Mouse (Mus musculus): ENCODE measurements around the gene Rab40b. TPM values are rescaled to one million over a fixed set of nuclear protein-coding genes. Genes with fewer than 3 reads are reported as not detected.
"Not testable (repeated sequence)": the region's sequence is repeated elsewhere in the genome, so short reads cannot be mapped to it uniquely, and the experiment has no call there.

The Rab40b gene
- polyA plus RNA-seq, 1 experiment from 2014 or later, result 3.0 TPM

DNA sequence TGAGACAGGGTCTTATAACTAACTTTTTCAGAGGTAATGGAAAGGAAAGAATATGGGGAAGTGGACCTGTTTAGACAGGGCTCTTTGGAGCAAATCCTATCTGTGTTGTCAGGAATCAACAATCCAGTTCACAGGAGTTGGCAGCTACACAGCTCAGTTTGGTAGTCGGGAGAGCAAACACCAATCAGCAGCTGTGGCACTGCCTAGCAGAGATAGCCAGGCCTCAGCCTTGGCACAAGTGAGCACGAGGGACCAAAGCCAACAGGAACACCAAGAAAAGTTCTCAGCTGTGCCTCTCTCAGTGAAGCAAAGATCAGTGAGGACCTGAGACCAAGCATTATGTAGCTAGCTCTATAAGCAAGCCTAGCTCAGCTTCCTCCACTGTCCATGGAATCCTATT, 41.0 kb downstream of the Rab40b start:
- no peaks in the 10 kb centered on the region for H3K4me1 ChIP-seq (ENCODE audit: insufficient read depth)
- H3K27ac ChIP-seq (ENCODE audit: low read depth), result no peak overlapping the region
- H3K9me3 ChIP-seq (ENCODE audit: low read depth, low read length), result no peaks in the 10 kb centered on the region
- no peak overlapping the region for H3K4me3 ChIP-seq (ENCODE audit: low read depth, low read length)
- H3K9ac ChIP-seq, result no peak overlapping the region
- H3K36me3 ChIP-seq (ENCODE audit: insufficient read depth), result peaks cover 28% of the 10 kb centered on the region
- 92% methylated on average over 2 of the region's 2 CpGs for WGBS
- no peak for DNase-seq
- TF ChIP-seq CTCF (IDR thresholded peaks at IDR 0.05; ENCODE audit: low read depth), result no peak
- H3K4me2 ChIP-seq, result no peak overlapping the region
- H3K27me3 ChIP-seq (ENCODE audit: insufficient read depth, low read length), result no peaks in the 10 kb centered on the region
- no peak for ATAC-seq (ENCODE audit: insufficient read depth)

DNA sequence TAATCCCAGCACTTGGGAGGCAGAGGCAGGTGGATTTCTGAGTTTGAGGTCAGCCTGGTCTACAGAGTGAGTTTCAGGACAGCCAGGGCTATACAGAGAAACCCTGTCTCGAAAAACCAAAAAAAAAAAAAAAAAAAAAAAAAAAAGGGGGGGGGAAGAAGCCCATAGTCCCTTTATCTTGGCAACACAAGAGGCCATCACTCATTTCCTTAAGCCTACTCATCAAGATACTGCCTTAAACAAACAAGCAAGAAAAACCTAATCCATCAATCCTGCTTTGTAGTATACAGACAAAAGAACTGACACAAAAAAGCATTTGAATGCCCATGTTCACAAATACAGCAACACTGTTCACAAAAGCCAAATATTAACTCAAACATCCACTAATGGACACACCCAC, 45.6 kb downstream of the Rab40b start:
- H3K27ac ChIP-seq (ENCODE audit: low read depth); H3K4me1 ChIP-seq (ENCODE audit: insufficient read depth); DNase-seq; ATAC-seq (ENCODE audit: insufficient read depth); H3K4me2 ChIP-seq; H3K9me3 ChIP-seq (ENCODE audit: low read depth, low read length); H3K4me3 ChIP-seq (ENCODE audit: low read depth, low read length); H3K9ac ChIP-seq; H3K27me3 ChIP-seq (ENCODE audit: insufficient read depth, low read length): not testable (repeated sequence)
- no CpG with 5 or more reads among the region's 1 CpGs for WGBS
- peaks cover 34% of the 10 kb centered on the region for H3K36me3 ChIP-seq (ENCODE audit: insufficient read depth)

DNA sequence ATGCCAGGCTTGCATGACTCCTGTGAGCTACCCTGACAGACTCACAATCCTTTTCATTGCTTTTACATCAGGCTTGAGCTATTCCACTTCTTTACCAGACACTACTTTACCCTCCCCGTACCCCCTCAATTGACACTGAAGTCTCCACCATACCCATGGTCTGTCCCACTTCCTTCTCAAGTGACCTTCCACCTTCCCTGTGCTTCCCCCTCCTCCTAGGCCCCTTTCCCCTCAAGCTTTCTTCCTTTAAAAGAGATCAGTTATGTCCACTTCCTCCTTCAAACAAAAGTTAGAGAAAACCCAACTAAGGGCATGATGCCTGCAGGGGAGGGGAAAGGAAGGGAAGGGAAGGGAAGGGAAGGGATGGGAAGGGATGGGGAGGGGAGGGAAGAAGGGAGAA, 47.8 kb downstream of the Rab40b start:
- 86% methylated on average over 1 of the region's 1 CpGs for WGBS
- DNase-seq, result no peak
- no peaks in the 10 kb centered on the region for H3K27me3 ChIP-seq (ENCODE audit: insufficient read depth, low read length)
- no peak overlapping the region for H3K4me2 ChIP-seq
- no peaks in the 10 kb centered on the region for H3K9me3 ChIP-seq (ENCODE audit: low read depth, low read length)
- no peak overlapping the region for H3K27ac ChIP-seq (ENCODE audit: low read depth)
- no peaks in the 10 kb centered on the region for H3K4me1 ChIP-seq (ENCODE audit: insufficient read depth)
- H3K4me3 ChIP-seq (ENCODE audit: low read depth, low read length), result no peak overlapping the region
- H3K9ac ChIP-seq, result no peak overlapping the region
- no peak for TF ChIP-seq CTCF (IDR thresholded peaks at IDR 0.05; ENCODE audit: low read depth)
- no peak for ATAC-seq (ENCODE audit: insufficient read depth)
- peaks cover 39% of the 10 kb centered on the region for H3K36me3 ChIP-seq (ENCODE audit: insufficient read depth)

DNA sequence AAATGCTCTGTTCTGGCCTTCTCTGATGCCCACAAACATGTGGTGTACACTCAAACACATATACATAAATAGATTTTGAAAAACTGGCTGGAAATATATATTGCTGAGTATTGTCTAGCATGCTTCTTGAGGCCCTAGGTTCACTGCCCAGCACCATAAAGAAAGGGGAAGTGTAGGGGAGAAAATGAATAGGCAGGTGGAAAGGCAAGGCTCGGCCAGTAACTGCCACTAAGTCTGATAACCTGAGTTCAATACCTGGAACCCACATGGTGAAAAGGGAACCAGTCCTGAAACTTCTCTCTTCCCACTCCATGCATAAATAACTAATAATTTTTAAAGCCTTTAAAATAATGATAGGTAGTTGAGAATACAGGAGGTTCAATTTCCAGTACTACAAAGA, 48.4 kb downstream of the Rab40b start:
- Histone ChIP-seq H3K4me1 (ENCODE audit: insufficient read depth) (no peaks in the 10 kb centered on the region), H3K4me2 (no peak overlapping the region), H3K9ac (no peak overlapping the region), H3K36me3 (ENCODE audit: insufficient read depth) (peaks cover 43% of the 10 kb centered on the region), H3K27ac (ENCODE audit: low read depth) (no peak overlapping the region), H3K4me3 (ENCODE audit: low read depth, low read length) (no peak overlapping the region), H3K27me3 (ENCODE audit: insufficient read depth, low read length) (no peaks in the 10 kb centered on the region), H3K9me3 (ENCODE audit: low read depth, low read length) (no peaks in the 10 kb centered on the region)
- WGBS, result 83% methylated on average over 1 of the region's 1 CpGs
- no peak for TF ChIP-seq CTCF (IDR thresholded peaks at IDR 0.05; ENCODE audit: low read depth)
- DNase-seq, result no peak
- no peak for ATAC-seq (ENCODE audit: insufficient read depth)

DNA sequence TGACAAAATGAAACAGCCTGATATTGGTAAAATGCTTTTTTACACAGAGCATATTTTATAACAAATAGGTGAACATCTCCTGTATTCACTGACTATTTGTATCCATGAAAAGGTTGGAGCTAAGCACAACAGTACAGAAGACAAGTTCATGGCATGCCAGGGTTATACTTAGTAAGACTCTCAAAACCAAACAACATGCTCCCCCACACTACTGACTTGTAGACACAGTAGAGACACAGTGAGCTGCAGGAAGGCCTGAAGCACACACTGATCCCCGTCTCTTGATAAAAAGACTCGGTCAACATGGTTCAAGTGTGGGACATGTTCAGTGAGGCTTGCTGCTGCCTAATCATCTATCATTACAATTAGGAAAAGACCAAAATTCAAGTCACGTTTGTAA, 56.4 kb downstream of the Rab40b start:
- DNase-seq (no peak), ATAC-seq (ENCODE audit: insufficient read depth) (no peak)
- Histone ChIP-seq H3K27me3 (ENCODE audit: insufficient read depth, low read length) (no peaks in the 10 kb centered on the region), H3K36me3 (ENCODE audit: insufficient read depth) (peaks cover 89% of the 10 kb centered on the region), H3K4me3 (ENCODE audit: low read depth, low read length) (no peak overlapping the region), H3K27ac (ENCODE audit: low read depth) (no peak overlapping the region), H3K4me2 (no peak overlapping the region), H3K4me1 (ENCODE audit: insufficient read depth) (no peaks in the 10 kb centered on the region), H3K9ac (no peak overlapping the region), H3K9me3 (ENCODE audit: low read depth, low read length) (no peaks in the 10 kb centered on the region)
- no peak for TF ChIP-seq CTCF (IDR thresholded peaks at IDR 0.05; ENCODE audit: low read depth)
- 82% methylated on average over 3 of the region's 3 CpGs for WGBS

DNA sequence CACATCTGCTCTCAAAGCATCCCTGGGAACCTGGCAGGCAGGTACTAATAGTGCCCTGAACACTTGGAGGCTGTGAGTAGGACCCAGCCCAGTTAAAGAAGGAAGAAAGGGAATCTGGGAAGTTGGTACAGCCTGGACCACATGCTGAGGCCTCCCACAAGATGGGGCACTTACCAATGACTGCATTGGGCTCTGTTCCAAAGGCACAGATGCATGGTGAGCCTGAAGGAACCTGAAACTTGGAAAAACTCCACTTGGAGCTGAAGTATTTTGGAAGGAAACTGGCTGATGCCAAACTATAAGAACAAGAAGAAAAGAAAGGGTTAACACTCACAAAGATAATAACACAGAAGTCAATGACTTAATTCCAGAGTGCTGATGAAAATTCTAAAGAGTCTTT, 59.4 kb downstream of the Rab40b start:
- Histone ChIP-seq H3K4me2 (no peak overlapping the region), H3K4me3 (ENCODE audit: low read depth, low read length) (no peak overlapping the region), H3K9ac (no peak overlapping the region), H3K4me1 (ENCODE audit: insufficient read depth) (no peaks in the 10 kb centered on the region), H3K27me3 (ENCODE audit: insufficient read depth, low read length) (no peaks in the 10 kb centered on the region), H3K36me3 (ENCODE audit: insufficient read depth) (peaks cover 68% of the 10 kb centered on the region), H3K27ac (ENCODE audit: low read depth) (no peak overlapping the region), H3K9me3 (ENCODE audit: low read depth, low read length) (no peaks in the 10 kb centered on the region)
- ATAC-seq (ENCODE audit: insufficient read depth) (no peak), DNase-seq (no peak)
- no peak for TF ChIP-seq CTCF (IDR thresholded peaks at IDR 0.05; ENCODE audit: low read depth)

DNA sequence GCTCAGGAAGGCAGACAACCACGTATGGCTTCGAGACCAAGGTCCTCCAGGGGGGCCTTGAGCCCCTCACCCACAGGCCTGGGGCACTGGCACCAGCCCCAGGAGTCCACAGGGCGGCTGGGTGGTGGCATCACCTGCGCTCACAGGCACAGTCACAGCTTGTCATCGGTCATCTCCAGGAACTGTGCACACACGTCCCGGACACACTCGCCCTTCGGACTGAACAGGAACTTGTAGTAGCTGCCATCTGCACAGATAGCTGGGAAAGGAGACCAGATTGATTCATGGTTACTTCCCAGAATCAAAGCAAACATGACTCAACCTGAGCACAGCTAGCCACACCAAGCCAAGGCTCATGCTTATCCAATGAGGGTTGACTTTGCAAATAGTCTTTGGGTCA, 59.8 kb downstream of the Rab40b start:
- no peak for ATAC-seq (ENCODE audit: insufficient read depth)

DNA sequence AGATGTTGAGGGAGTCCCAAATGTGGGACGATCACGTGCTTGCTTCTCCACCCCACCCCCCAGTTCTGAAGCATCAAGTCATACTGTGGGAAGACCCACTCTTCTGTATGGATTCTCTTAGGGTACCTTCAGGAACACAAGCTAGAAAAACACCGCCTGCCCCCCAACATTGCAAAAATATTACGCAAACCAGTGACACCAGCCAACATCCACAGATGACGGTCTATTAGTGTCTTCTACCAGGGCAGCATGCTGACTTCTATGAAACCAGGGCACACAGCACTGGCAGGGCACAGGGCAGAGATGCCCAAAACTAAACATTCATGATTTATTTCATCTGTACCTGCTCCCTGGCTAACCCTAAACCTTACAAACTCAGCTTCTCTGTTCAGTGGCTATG, 61.4 kb downstream of the Rab40b start:
- Histone ChIP-seq H3K9me3 (ENCODE audit: low read depth, low read length) (no peaks in the 10 kb centered on the region), H3K4me1 (ENCODE audit: insufficient read depth) (no peaks in the 10 kb centered on the region), H3K9ac (no peak overlapping the region), H3K27ac (ENCODE audit: low read depth) (no peak overlapping the region), H3K4me2 (no peak overlapping the region), H3K27me3 (ENCODE audit: insufficient read depth, low read length) (no peaks in the 10 kb centered on the region), H3K36me3 (ENCODE audit: insufficient read depth) (peaks cover 53% of the 10 kb centered on the region), H3K4me3 (ENCODE audit: low read depth, low read length) (no peak overlapping the region)
- ATAC-seq (ENCODE audit: insufficient read depth), result no peak
- WGBS, result 97% methylated on average over 5 of the region's 5 CpGs
- no peak for DNase-seq
- no peak for TF ChIP-seq CTCF (IDR thresholded peaks at IDR 0.05; ENCODE audit: low read depth)

More for the DNA sequence above, 59.8 kb downstream of the Rab40b start:
- 96% methylated on average over 9 of the region's 9 CpGs for WGBS
- TF ChIP-seq CTCF (IDR thresholded peaks at IDR 0.05; ENCODE audit: low read depth), result no peak
- Histone ChIP-seq H3K4me1 (ENCODE audit: insufficient read depth) (no peaks in the 10 kb centered on the region), H3K36me3 (ENCODE audit: insufficient read depth) (peaks cover 64% of the 10 kb centered on the region), H3K4me3 (ENCODE audit: low read depth, low read length) (no peak overlapping the region), H3K4me2 (no peak overlapping the region), H3K9me3 (ENCODE audit: low read depth, low read length) (no peaks in the 10 kb centered on the region), H3K27ac (ENCODE audit: low read depth) (no peak overlapping the region), H3K9ac (no peak overlapping the region), H3K27me3 (ENCODE audit: insufficient read depth, low read length) (no peaks in the 10 kb centered on the region)
- no peak for DNase-seq
